Mouse (Mus musculus) liver, adult 2 months (tissue): ENCODE measurements around the gene Gm45618. TPM values are rescaled to one million over a fixed set of nuclear protein-coding genes. Genes with fewer than 3 reads are reported as not detected.

Experiments
- DNase-seq: peaks from one replicate; pipeline ENCODE4 v3.0.0-alpha.2; 2011; ENCODE audit warnings: low read depth, low spot score; ENCODE audit errors: extremely low read depth
- H3K27ac ChIP-seq: fragments of 200-500 bp; replicated peaks from 2 replicates; pipeline ENCODE4 v1.5.1; 2012; ENCODE audit warnings: low read depth, mild to moderate bottlenecking, control low read depth, inconsistent platforms, low read length; ENCODE audit not compliant: insufficient read depth
- H3K27me3 ChIP-seq: fragments of 200-500 bp; 2 replicates; pipeline ENCODE4 v1.6.1; 2012; ENCODE audit warnings: mild to moderate bottlenecking, moderate library complexity, low read length, inconsistent platforms; ENCODE audit not compliant: control insufficient read depth, insufficient read depth
- H3K36me3 ChIP-seq: fragments of 200-500 bp; 2 replicates; pipeline ENCODE4 v1.6.1; 2012; ENCODE audit warnings: low read length, inconsistent platforms; ENCODE audit not compliant: control insufficient read depth, insufficient read depth
- H3K4me1 ChIP-seq: fragments of 200-500 bp; 2 replicates; pipeline ENCODE4 v1.6.1; 2011; ENCODE audit warnings: low read length; ENCODE audit not compliant: control insufficient read depth, insufficient read depth
- H3K4me3 ChIP-seq: fragments of 200-500 bp; 2 replicates; pipeline ENCODE4 v1.5.1; 2011; ENCODE audit warnings: low read depth, mild to moderate bottlenecking, control low read depth, low read length, moderate library complexity; ENCODE audit not compliant: insufficient read depth
- H3K79me2 ChIP-seq: fragments of 200-500 bp; 2 replicates; pipeline ENCODE4 v1.6.1; 2012; ENCODE audit warnings: inconsistent platforms, mild to moderate bottlenecking, low read length, moderate library complexity; ENCODE audit not compliant: control insufficient read depth, insufficient read depth
- H3K9ac ChIP-seq: fragments of 200-500 bp; 2 replicates; pipeline ENCODE4 v1.6.1; 2012; ENCODE audit warnings: low read depth, mild to moderate bottlenecking, control low read depth, inconsistent platforms, low read length
- CTCF ChIP-seq: fragments of 200-500 bp; IDR thresholded peaks from 2 replicates; pipeline ENCODE4 v1.5.1; 2011; ENCODE audit warnings: low read depth, low read length, control low read depth
- POLR2A ChIP-seq: fragments of 200-500 bp; IDR thresholded peaks from 2 replicates; pipeline ENCODE4 v1.6.1; 2011; ENCODE audit warnings: low read length, control low read depth; ENCODE audit not compliant: insufficient read depth; ENCODE audit errors: extremely low read depth
- WGBS: fragments of 180-500 bp; shearing (Covaris S2); methylation state at CpG from one replicate; pipeline ENCODE4 v1.1.7; 2018; 5-methylcytosine and 5-hydroxymethylcytosine counted together
- polyA plus RNA-seq: library from polyadenylated mRNA; depleted of rRNA; stranded (reverse); fragments of >200 nt; gene quantifications from 2 replicates; pipeline ENCODE4 v1.2.3, GENCODE M21; 2012
- total RNA-seq: library from RNA; depleted of rRNA; stranded (reverse); fragments of >200 nt; gene quantifications from 2 replicates; pipeline ENCODE4 v1.2.3, GENCODE M21; 2014

The Gm45618 gene
- total and polyA plus RNA-seq, 2 experiments: not detected

DNA sequence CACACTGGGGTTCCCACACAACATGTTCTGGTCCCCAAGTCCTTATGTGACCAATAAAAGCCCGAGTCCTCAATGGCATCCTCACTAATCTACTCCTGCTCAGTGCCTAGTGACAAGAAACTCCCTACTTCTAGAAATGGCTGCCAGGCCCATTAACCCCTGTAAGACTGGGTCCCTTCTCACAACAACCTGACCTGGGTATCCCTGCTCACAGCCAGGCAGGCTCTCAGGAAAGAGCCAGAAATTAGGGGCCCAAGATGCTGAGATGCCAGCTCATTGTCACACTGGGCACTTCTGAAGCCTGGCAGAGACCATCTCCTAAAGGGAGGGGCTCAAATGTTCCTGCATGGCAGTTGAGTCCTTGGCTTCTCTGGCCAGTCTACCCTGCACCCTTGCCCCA, 27.5 kb downstream of the Gm45618 start:
- no peak for TF ChIP-seq POLR2A
- no peak for TF ChIP-seq CTCF
- H3K4me1 ChIP-seq: no peaks in the 10 kb centered on the region
- no peaks in the 10 kb centered on the region for H3K27me3 ChIP-seq
- H3K79me2 ChIP-seq: no peaks in the 10 kb centered on the region
- WGBS: 64% methylated on average over 1 of the region's 1 CpGs
- H3K9ac ChIP-seq: no peak overlapping the region
- DNase-seq: no peak
- H3K36me3 ChIP-seq: no peaks in the 10 kb centered on the region
- no peak overlapping the region for H3K27ac ChIP-seq
- H3K4me3 ChIP-seq: no peak overlapping the region

DNA sequence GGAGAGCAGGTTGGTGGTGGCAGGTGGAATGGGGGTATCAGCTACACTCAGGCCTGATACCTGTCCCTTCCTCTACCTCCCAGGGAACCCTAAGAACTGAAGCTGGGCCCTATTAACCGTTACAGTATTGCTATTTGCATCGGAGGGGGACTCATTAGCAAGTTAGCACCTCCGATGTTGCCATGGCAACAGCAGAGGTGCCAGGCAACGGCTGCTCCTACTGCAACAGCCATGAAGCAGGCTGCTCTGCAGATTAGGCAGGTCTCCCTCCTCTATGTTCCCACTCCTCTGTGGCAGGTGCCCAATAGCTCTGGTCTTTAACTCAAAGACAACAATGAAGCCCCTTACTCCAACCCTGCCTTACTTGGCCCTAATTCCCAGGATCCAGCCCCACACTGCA, 28.7 kb downstream of the Gm45618 start:
- Histone ChIP-seq H3K4me3 (no peak overlapping the region), H3K4me1 (no peaks in the 10 kb centered on the region), H3K27me3 (no peaks in the 10 kb centered on the region), H3K79me2 (no peaks in the 10 kb centered on the region), H3K36me3 (no peaks in the 10 kb centered on the region), H3K27ac (no peak overlapping the region), H3K9ac (no peak overlapping the region)
- DNase-seq: no peak
- WGBS: 39% methylated on average over 4 of the region's 4 CpGs
- TF ChIP-seq CTCF (no peak), POLR2A (no peak)

DNA sequence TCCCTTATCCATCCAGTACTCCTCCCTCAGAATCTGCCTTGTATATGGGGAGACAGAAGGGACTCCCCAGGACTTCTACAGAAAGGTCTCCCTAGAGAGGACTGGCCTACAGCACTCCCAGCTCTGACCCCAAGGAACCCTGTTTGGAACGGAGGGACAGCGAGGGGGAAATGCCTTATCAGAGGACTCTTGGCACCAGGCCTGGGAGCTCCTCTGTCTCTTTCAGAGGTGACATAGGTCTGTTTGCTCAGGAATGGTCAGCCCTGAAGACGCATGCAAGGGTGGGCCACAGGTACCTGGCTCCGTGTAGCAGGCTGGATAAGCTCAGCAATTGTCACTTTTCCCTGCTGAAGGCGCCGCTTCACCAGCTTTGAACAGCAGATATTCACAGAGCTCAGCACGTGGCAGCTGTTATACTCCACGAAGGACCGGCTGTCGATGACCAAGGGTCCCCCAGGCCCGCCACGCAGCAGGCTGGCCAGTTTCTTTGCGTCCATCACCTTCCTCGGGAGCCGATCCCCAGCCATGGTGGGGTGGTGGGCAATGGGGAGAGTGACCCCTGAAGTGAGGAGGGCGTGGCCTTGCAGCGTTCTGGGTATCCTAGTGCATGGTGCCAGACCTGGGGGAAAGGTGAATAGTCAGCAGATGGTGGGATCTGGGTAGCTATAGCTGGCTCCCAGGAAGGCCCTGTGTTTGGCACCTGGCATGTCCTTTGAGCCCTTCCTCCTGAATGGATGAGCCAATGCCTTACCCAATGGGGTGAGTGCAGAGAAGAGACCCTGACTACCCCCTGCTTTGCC, 30.7 kb downstream of the Gm45618 start:
- H3K79me2 ChIP-seq: no peaks in the 10 kb centered on the region
- H3K27ac ChIP-seq: no peak overlapping the region
- 71% methylated on average over 17 of the region's 17 CpGs for WGBS
- no peaks in the 10 kb centered on the region for H3K36me3 ChIP-seq
- H3K4me3 ChIP-seq: no peak overlapping the region
- TF ChIP-seq POLR2A (no peak), CTCF (no peak)
- no peak for DNase-seq
- no peaks in the 10 kb centered on the region for H3K27me3 ChIP-seq
- 0 out of 2 replicates have a peak, but pooled peaks cover 2% of the 10 kb centered on the region for H3K4me1 ChIP-seq
- no peak overlapping the region for H3K9ac ChIP-seq

DNA sequence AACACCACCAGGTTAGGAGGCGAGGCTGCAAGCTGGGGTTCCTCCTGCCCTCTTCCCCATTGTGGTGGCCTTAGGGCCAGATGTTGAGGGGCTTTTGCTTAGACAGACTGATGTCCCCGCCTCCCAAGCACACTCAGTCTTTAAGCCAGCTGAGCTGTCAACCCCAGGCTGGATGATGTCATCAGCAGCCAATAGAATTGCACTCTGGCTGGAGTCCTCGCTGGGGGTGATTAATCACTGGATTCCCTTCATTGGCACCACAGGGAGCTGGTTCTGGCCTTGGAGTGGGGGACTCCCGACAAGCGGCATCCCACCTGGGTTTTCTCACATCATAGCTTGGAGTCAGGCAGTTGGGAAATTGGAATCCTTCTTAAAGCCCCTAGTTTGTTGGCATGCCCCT, 31.6 kb downstream of the Gm45618 start:
- Histone ChIP-seq H3K4me1 (0 out of 2 replicates have a peak, but pooled peaks cover 4% of the 10 kb centered on the region), H3K4me3 (no peak overlapping the region), H3K36me3 (no peaks in the 10 kb centered on the region), H3K79me2 (no peaks in the 10 kb centered on the region), H3K9ac (no peak overlapping the region), H3K27me3 (no peaks in the 10 kb centered on the region), H3K27ac (no peak overlapping the region)
- 51% methylated on average over 5 of the region's 5 CpGs for WGBS
- no peak for TF ChIP-seq CTCF
- no peak for TF ChIP-seq POLR2A
- no peak for DNase-seq

DNA sequence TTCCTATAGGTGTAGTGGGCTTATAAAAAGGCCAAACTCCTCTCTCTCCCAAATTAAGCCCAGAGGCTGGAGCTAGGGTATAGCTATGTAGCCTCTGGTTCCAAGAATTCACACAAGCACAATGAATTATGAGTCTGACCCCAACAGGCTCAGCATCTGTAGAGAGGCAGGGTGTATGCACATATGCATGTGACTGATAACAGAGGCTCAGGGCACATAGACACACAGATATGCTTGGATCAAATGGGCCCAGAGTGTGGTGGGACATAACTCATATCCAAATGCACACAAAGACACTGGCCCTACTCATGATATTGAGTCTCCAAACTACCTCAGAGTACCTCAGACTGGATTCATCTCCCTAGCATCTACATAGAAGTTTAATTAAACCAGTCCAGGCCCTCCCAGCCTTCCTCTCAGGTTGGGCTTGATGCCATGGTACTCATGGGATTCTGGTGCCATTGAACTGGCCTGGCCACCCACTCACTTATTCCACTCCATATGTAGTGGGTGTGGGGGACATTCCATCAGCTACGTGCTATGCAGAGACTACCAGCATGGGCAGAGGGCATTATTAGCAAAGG, 33.4 kb downstream of the Gm45618 start:
- 94% methylated on average over 1 of the region's 1 CpGs for WGBS
- Histone ChIP-seq H3K27me3 (peaks cover 7% of the 10 kb centered on the region), H3K79me2 (no peaks in the 10 kb centered on the region), H3K36me3 (no peaks in the 10 kb centered on the region), H3K4me3 (no peak overlapping the region), H3K27ac (no peak overlapping the region), H3K4me1 (0 out of 2 replicates have a peak, but pooled peaks cover 4% of the 10 kb centered on the region), H3K9ac (no peak overlapping the region)
- DNase-seq: no peak
- no peak for TF ChIP-seq CTCF
- TF ChIP-seq POLR2A: no peak

DNA sequence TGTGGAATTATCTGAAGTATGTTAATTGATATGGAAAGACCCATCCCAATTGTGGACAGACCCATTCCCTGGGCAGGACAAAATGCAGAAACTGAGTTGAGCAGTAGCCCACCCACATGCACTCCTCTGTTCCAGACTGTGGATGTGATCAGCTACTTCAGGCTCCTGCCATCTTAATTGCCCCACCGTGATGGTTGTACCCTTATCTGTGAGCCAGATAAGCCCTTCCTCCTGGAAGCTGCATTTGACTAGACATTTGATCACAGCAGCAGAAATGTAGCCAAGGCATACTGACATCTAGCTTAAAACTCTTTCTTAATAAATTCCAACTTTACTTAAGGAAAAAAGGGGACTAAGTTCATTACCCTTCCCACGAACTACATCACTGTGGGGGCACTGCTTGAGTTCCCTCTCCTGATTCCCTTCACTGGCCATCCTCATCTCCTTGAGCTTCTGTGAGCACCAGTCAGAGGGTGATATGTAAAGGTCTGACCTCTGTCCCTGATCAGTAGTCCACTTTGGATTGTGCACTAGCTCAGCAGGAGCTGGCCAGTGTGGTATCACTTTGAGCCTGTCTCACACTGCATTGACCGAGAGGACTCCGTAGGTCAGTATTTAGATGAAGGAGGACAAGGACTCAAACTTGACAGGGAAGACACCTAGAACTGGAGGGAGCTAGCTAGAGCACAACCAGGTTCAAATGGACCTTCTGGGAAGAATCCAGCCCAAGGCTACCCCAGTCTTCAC, 34.2 kb downstream of the Gm45618 start:
- Histone ChIP-seq H3K27me3 (peaks cover 7% of the 10 kb centered on the region), H3K9ac (no peak overlapping the region), H3K79me2 (no peaks in the 10 kb centered on the region), H3K36me3 (no peaks in the 10 kb centered on the region), H3K4me1 (peaks cover 6% of the 10 kb centered on the region; the same call in 1 of the 2 replicates), H3K4me3 (no peak overlapping the region), H3K27ac (no peak overlapping the region)
- WGBS: 68% methylated on average over 4 of the region's 4 CpGs
- no peak for TF ChIP-seq CTCF
- TF ChIP-seq POLR2A: no peak
- DNase-seq: peak; percentile 29
